8 mouse cellular contexts compared by ENCODE assay signal in the genomic region with DNA sequence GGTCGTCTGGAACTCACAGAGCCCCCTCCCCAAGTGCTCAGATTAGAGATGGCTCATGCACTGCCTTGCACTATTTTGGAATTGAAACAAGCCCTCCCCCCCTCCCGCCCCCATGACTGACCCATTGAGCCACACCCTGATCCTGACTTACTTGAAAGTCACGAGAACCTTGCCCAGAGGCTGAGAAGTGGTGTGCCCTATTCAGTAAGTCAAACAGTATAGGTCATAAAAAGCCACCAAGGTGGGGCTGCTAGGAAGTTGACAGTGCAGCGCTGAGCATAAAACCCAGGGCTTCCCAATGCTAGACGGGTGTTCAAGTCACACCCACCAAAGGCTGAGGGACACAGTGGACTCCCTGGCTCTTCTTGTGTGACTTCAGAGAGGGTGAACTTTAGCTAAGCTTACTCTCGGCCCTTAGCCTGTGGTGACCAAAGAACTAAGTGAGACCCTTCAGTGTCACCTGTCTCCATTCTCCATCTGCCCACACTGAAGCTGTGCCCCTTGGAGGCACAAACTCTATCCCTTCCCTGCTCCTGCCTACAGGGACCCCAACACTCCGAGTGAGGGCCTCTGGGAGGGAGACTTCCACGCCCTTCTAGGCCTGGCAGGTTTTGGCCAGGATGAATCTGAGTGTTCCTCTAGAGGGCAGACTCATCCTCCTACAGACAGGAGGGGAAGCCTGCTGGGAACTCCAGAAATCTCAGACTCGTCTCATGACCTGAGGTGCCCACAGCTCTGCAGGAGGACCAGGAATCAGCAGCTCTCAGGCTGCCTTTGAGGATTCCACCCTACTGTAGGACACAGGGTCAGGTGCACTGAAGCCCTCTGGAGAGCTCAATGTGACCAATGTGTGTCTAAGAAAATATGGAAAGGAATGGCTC. TPM values are rescaled to one million over a fixed set of nuclear protein-coding genes. Genes with fewer than 3 reads are reported as not detected.
DNase-seq lines count a peak whose midpoint lies in the region; ATAC-seq and TF ChIP-seq lines count a peak whose summit lies in the region.

No protein-coding gene starts in this region.

- TF ChIP-seq POLR2A in CH12.LX (IDR thresholded peaks at IDR 0.05; ENCODE audit: low read depth, low read length) = 0 out of 2 replicates have a peak, but pooled peaks have one; percentile 3
- no peak for TF ChIP-seq POLR2A in liver, adult 2 months (IDR thresholded peaks at IDR 0.05; ENCODE audit: extremely low read depth, insufficient read depth, low read length)

- peaks cover 41% of the 10 kb centered on the region for H3K36me3 ChIP-seq in forebrain, embryonic 14.5 days (ENCODE audit: control insufficient read depth, insufficient read depth, low read length)
- peaks cover 43% of the 10 kb centered on the region for H3K36me3 ChIP-seq in forebrain, embryonic 13.5 days (ENCODE audit: poor library complexity, severe bottlenecking)
- H3K36me3 ChIP-seq in CH12.LX (replicated peaks in 1 of 2; ENCODE audit: control insufficient read depth in 1 of 2, insufficient read depth in 1 of 2, low read length in 1 of 2) = peaks cover 60 to 78% of the 10 kb centered on the region in 2 experiments
- H3K36me3 ChIP-seq in hindbrain, embryonic 13.5 days = peaks cover 40% of the 10 kb centered on the region
- H3K36me3 ChIP-seq in liver, adult 2 months (ENCODE audit: control insufficient read depth, insufficient read depth, low read length) = peaks cover 3% of the 10 kb centered on the region; the same call in 1 of the 2 replicates

- no peaks in the 10 kb centered on the region for H3K27me3 ChIP-seq in forebrain, embryonic 14.5 days (replicated peaks; ENCODE audit: control insufficient read depth, insufficient read depth, low read length)
- no peaks in the 10 kb centered on the region for H3K27me3 ChIP-seq in forebrain, embryonic 13.5 days
- no peaks in the 10 kb centered on the region for H3K27me3 ChIP-seq in CH12.LX (replicated peaks)
- no peaks in the 10 kb centered on the region for H3K27me3 ChIP-seq in hindbrain, embryonic 13.5 days
- no peaks in the 10 kb centered on the region for H3K27me3 ChIP-seq in liver, adult 2 months (ENCODE audit: control insufficient read depth, insufficient read depth, low read length)

- TF ChIP-seq CTCF in CH12.LX (conservative IDR thresholded peaks at IDR 0.05 in 1 of 2, IDR thresholded peaks at IDR 0.05 in 1 of 2; ENCODE audit: low read depth in 2 of 2, low read length in 2 of 2) = peak in 1 of 2 experiments; percentile 77; a peak in 2 of 4 replicates
- peak; percentile 62 for TF ChIP-seq CTCF in liver, adult 2 months (IDR thresholded peaks at IDR 0.05; ENCODE audit: low read depth, low read length)

- dilution Hi-C loops in CH12.LX (cut with MboI; ENCODE audit: extremely low pct_ligation_motif_present, extremely low pct_unique_long_range_greater_than_20kb, low sequenced_read_pairs) = no loop called here

- no peak overlapping the region for H3K4me2 ChIP-seq in forebrain, embryonic 14.5 days (ENCODE audit: low read length)
- no peak overlapping the region for H3K4me2 ChIP-seq in forebrain, embryonic 13.5 days
- H3K4me2 ChIP-seq in CH12.LX (ENCODE audit: insufficient read depth, low read depth, poor library complexity, severe bottlenecking) = peak overlapping the region; percentile 86
- no peak overlapping the region for H3K4me2 ChIP-seq in hindbrain, embryonic 13.5 days

- peaks cover 7% of the 10 kb centered on the region for H3K4me1 ChIP-seq in forebrain, embryonic 14.5 days (ENCODE audit: control insufficient read depth, insufficient read depth, low read length)
- H3K4me1 ChIP-seq in forebrain, embryonic 13.5 days = peaks cover 10% of the 10 kb centered on the region
- peaks cover 35 to 71% of the 10 kb centered on the region in 2 experiments for H3K4me1 ChIP-seq in CH12.LX (ENCODE audit: control insufficient read depth in 1 of 2, insufficient read depth in 2 of 2)
- H3K4me1 ChIP-seq in hindbrain, embryonic 13.5 days (replicated peaks) = peaks cover 26% of the 10 kb centered on the region
- H3K4me1 ChIP-seq in liver, adult 2 months (ENCODE audit: control insufficient read depth, insufficient read depth, low read length) = peaks cover 11% of the 10 kb centered on the region; the same call in 1 of the 2 replicates

- H3K4me3 ChIP-seq in forebrain, embryonic 14.5 days (ENCODE audit: low read depth, low read length) = no peak overlapping the region
- H3K4me3 ChIP-seq in forebrain, embryonic 13.5 days = no peak overlapping the region
- no peak overlapping the region for H3K4me3 ChIP-seq in CH12.LX (replicated peaks in 1 of 3; ENCODE audit: low read depth in 2 of 3, low read length in 2 of 3, poor library complexity in 1 of 3)
- H3K4me3 ChIP-seq in hindbrain, embryonic 13.5 days = no peak overlapping the region
- no peak overlapping the region for H3K4me3 ChIP-seq in liver, adult 2 months (ENCODE audit: insufficient read depth, low read depth, low read length)

- H3K79me2 ChIP-seq in CH12.LX (replicated peaks; ENCODE audit: control insufficient read depth, extremely low read depth, insufficient read depth, poor library complexity, severe bottlenecking) = peaks cover 13% of the 10 kb centered on the region
- peaks cover 5% of the 10 kb centered on the region; the same call in 1 of the 2 replicates for H3K79me2 ChIP-seq in liver, adult 2 months (ENCODE audit: control insufficient read depth, insufficient read depth, low read length)

- in situ Hi-C loops in CH12.LX (cut with MboI; ENCODE audit: low pct_ligation_motif_present, low pct_unique_long_range_greater_than_20kb, low sequenced_read_pairs) = no loop called here

- ATAC-seq in forebrain, embryonic 14.5 days = no peak
- no peak for ATAC-seq in forebrain, embryonic 13.5 days
- peak; percentile 31; the same call in 1 of the 2 replicates for ATAC-seq in common myeloid progenitor, adult 5-6 weeks (replicated peaks; ENCODE audit: low read depth, poor library complexity, severe bottlenecking)
- no peak for ATAC-seq in hindbrain, embryonic 13.5 days (ENCODE audit: low FRiP score)

- H3K9ac ChIP-seq in forebrain, embryonic 14.5 days (ENCODE audit: low read length) = no peak overlapping the region
- no peak overlapping the region for H3K9ac ChIP-seq in forebrain, embryonic 13.5 days
- peak overlapping the region; percentile 54 for H3K9ac ChIP-seq in CH12.LX (ENCODE audit: insufficient read depth, low read depth)
- H3K9ac ChIP-seq in hindbrain, embryonic 13.5 days = peak overlapping the region; percentile 35; the same call in 1 of the 2 replicates
- no peak overlapping the region for H3K9ac ChIP-seq in liver, adult 2 months (ENCODE audit: low read depth, low read length)

- DNase-seq in forebrain, embryonic 14.5 days (ENCODE audit: low spot score) = peak; percentile 26
- DNase-seq in CH12.LX (ENCODE audit: extremely low read depth) = no peak
- DNase-seq in liver, adult 2 months (ENCODE audit: extremely low read depth, low read depth, low spot score) = peak; percentile 42
- peak; percentile 52 for DNase-seq in naive thymus-derived CD4-positive, alpha-beta T cell, adult 2 months (ENCODE audit: low read depth)
- DNase-seq in gastrocnemius, postnatal 14 days = no peak

- intact Hi-C loops in gastrocnemius, postnatal 14 days (cut with DNase I; ENCODE audit: low total_unique reads) = no loop called here

- WGBS in forebrain, embryonic 14.5 days = 52% methylated on average over 9 of the region's 9 CpGs
- WGBS in forebrain, embryonic 13.5 days = 51% methylated on average over 9 of the region's 9 CpGs
- WGBS in hindbrain, embryonic 13.5 days = 51% methylated on average over 9 of the region's 9 CpGs
- 37% methylated on average over 9 of the region's 9 CpGs for whole genome bisulfite sequencing in liver, adult 2 months

- H3K27ac ChIP-seq in forebrain, embryonic 14.5 days (ENCODE audit: low read depth, low read length) = no peak overlapping the region
- no peak overlapping the region for H3K27ac ChIP-seq in forebrain, embryonic 13.5 days
- peak overlapping the region; percentile 99 for H3K27ac ChIP-seq in CH12.LX (ENCODE audit: insufficient read depth, low read depth)
- peak overlapping the region; percentile 15 for H3K27ac ChIP-seq in hindbrain, embryonic 13.5 days
- peak overlapping the region; percentile 35 for H3K27ac ChIP-seq in liver, adult 2 months (replicated peaks; ENCODE audit: insufficient read depth, low read depth, low read length)

- peak; percentile 70 for TF ChIP-seq RAD21 in CH12.LX (IDR thresholded peaks at IDR 0.05; ENCODE audit: low read depth, low read length)

- TF ChIP-seq EP300 in CH12.LX (IDR thresholded peaks at IDR 0.05; ENCODE audit: low read length) = no peak

- no peaks in the 10 kb centered on the region for H3K9me3 ChIP-seq in forebrain, embryonic 14.5 days (replicated peaks; ENCODE audit: control insufficient read depth, low read length)
- no peaks in the 10 kb centered on the region for H3K9me3 ChIP-seq in forebrain, embryonic 13.5 days (replicated peaks)
- H3K9me3 ChIP-seq in CH12.LX (replicated peaks; ENCODE audit: low read length) = no peaks in the 10 kb centered on the region
- H3K9me3 ChIP-seq in hindbrain, embryonic 13.5 days = no peaks in the 10 kb centered on the region

RNA-seq across cellular contexts. Expression of a gene that starts 5.8 kb away (rescaled TPM):
- polyA plus RNA-seq in forebrain, embryonic 14.5 days (2014; fragmentation: Nextera tagmentation; extraction: Ambion mirVana) = 205 and 219 TPM in 2 replicates
- polyA plus RNA-seq in forebrain, embryonic 13.5 days (2015; fragmentation: Nextera tagmentation; extraction: Ambion mirVana) = 193 and 199 TPM in 2 replicates
- total RNA-seq in CH12.LX (2012; rRNA removed) = 127 and 132 TPM in 2 replicates
- 98.3 and 105 TPM in 2 replicates for total RNA-seq in CH12.LX (2014; rRNA removed)
- polyA plus RNA-seq in CH12.LX (2012; ENCODE audit: insufficient read length, low read depth) = 194 and 227 TPM in 2 replicates
- total RNA-seq in common myeloid progenitor, adult 5-6 weeks (2017) = 145 and 146 TPM in 2 replicates
- polyA plus RNA-seq in hindbrain, embryonic 13.5 days (2015; fragmentation: Nextera tagmentation; extraction: Ambion mirVana) = 150 and 154 TPM in 2 replicates
- 26.4 and 39.1 TPM in 2 replicates for total RNA-seq in liver, adult 2 months (2014; rRNA removed)
- 71.1 and 74.6 TPM in 2 replicates for polyA plus RNA-seq in liver, adult 2 months (2012; rRNA removed)
- total RNA-seq in gastrocnemius, postnatal 14 days (2021) = 10 to 100 TPM; 45.3 to 55.6 TPM

RNA-seq across cellular contexts. Expression of a gene that starts 13.2 kb away (rescaled TPM):
- polyA plus RNA-seq in forebrain, embryonic 14.5 days (2014; fragmentation: Nextera tagmentation; extraction: Ambion mirVana) = 555 and 632 TPM in 2 replicates
- polyA plus RNA-seq in forebrain, embryonic 13.5 days (2015; fragmentation: Nextera tagmentation; extraction: Ambion mirVana) = 487 and 489 TPM in 2 replicates
- total RNA-seq in CH12.LX (2012; rRNA removed) (368 and 459 TPM in 2 replicates), CH12.LX (2014; rRNA removed) (352 and 386 TPM in 2 replicates)
- 332 and 353 TPM in 2 replicates for polyA plus RNA-seq in CH12.LX (2012; ENCODE audit: insufficient read length, low read depth)
- total RNA-seq in common myeloid progenitor, adult 5-6 weeks (2017) = 451 and 481 TPM in 2 replicates
- 509 and 531 TPM in 2 replicates for polyA plus RNA-seq in hindbrain, embryonic 13.5 days (2015; fragmentation: Nextera tagmentation; extraction: Ambion mirVana)
- total RNA-seq in liver, adult 2 months (2014; rRNA removed) = 712 and 752 TPM in 2 replicates
- 535 and 559 TPM in 2 replicates for polyA plus RNA-seq in liver, adult 2 months (2012; rRNA removed)
- total RNA-seq in gastrocnemius, postnatal 14 days (2021) = 100 to 1,000 TPM; 389 TPM

RNA-seq across cellular contexts. Expression of a gene that starts 17.3 kb away (rescaled TPM):
- 1.1 and 1.5 TPM in 2 replicates for polyA plus RNA-seq in forebrain, embryonic 14.5 days (2014; fragmentation: Nextera tagmentation; extraction: Ambion mirVana)
- polyA plus RNA-seq in forebrain, embryonic 13.5 days (2015; fragmentation: Nextera tagmentation; extraction: Ambion mirVana) = 1.2 and 1.3 TPM in 2 replicates
- 23.4 and 25.9 TPM in 2 replicates for total RNA-seq in CH12.LX (2012; rRNA removed)
- 10.3 and 11.8 TPM in 2 replicates for total RNA-seq in CH12.LX (2014; rRNA removed)
- 20.2 and 21.2 TPM in 2 replicates for polyA plus RNA-seq in CH12.LX (2012; ENCODE audit: insufficient read length, low read depth)
- 85.6 and 106 TPM in 2 replicates for total RNA-seq in common myeloid progenitor, adult 5-6 weeks (2017)
- polyA plus RNA-seq in hindbrain, embryonic 13.5 days (2015; fragmentation: Nextera tagmentation; extraction: Ambion mirVana) = 2.5 and 2.8 TPM in 2 replicates
- 4.5 and 4.6 TPM in 2 replicates for total RNA-seq in liver, adult 2 months (2014; rRNA removed)
- polyA plus RNA-seq in liver, adult 2 months (2012; rRNA removed) = 7.7 and 10.9 TPM in 2 replicates
- 1 to 10 TPM; 1.7 to 1.9 TPM for total RNA-seq in gastrocnemius, postnatal 14 days (2021)

RNA-seq across cellular contexts. Expression of a gene that starts 37.5 kb away (rescaled TPM):
- polyA plus RNA-seq in forebrain, embryonic 14.5 days (2014; fragmentation: Nextera tagmentation; extraction: Ambion mirVana) = 2.1 and 3.1 TPM in 2 replicates
- polyA plus RNA-seq in forebrain, embryonic 13.5 days (2015; fragmentation: Nextera tagmentation; extraction: Ambion mirVana) = 3.1 and 3.9 TPM in 2 replicates
- total RNA-seq in CH12.LX (2012; rRNA removed) = 6.8 and 7.0 TPM in 2 replicates
- total RNA-seq in CH12.LX (2014; rRNA removed) = 2.3 TPM in 2 replicates
- 5.4 and 6.1 TPM in 2 replicates for polyA plus RNA-seq in CH12.LX (2012; ENCODE audit: insufficient read length, low read depth)
- total RNA-seq in common myeloid progenitor, adult 5-6 weeks (2017) = 10.7 and 15.5 TPM in 2 replicates
- polyA plus RNA-seq in hindbrain, embryonic 13.5 days (2015; fragmentation: Nextera tagmentation; extraction: Ambion mirVana) = 5.2 and 6.1 TPM in 2 replicates
- total RNA-seq in liver, adult 2 months (2014; rRNA removed) = 1.4 and 1.9 TPM in 2 replicates
- 3.2 and 3.4 TPM in 2 replicates for polyA plus RNA-seq in liver, adult 2 months (2012; rRNA removed)
- total RNA-seq in gastrocnemius, postnatal 14 days (2021) = 1 to 10 TPM; 4.2 TPM

RNA-seq across cellular contexts. Expression of a gene that starts 45.4 kb away (rescaled TPM):
- 33.2 and 40.0 TPM in 2 replicates for polyA plus RNA-seq in forebrain, embryonic 14.5 days (2014; fragmentation: Nextera tagmentation; extraction: Ambion mirVana)
- polyA plus RNA-seq in forebrain, embryonic 13.5 days (2015; fragmentation: Nextera tagmentation; extraction: Ambion mirVana) = 30.0 and 32.2 TPM in 2 replicates
- total RNA-seq in CH12.LX (2012; rRNA removed) (26.3 and 26.9 TPM in 2 replicates), CH12.LX (2014; rRNA removed) (46.3 and 49.0 TPM in 2 replicates)
- 52.6 and 62.7 TPM in 2 replicates for polyA plus RNA-seq in CH12.LX (2012; ENCODE audit: insufficient read length, low read depth)
- 62.2 and 72.9 TPM in 2 replicates for total RNA-seq in common myeloid progenitor, adult 5-6 weeks (2017)
- 43.7 and 53.1 TPM in 2 replicates for polyA plus RNA-seq in hindbrain, embryonic 13.5 days (2015; fragmentation: Nextera tagmentation; extraction: Ambion mirVana)
- total RNA-seq in liver, adult 2 months (2014; rRNA removed) = 5.2 and 6.4 TPM in 2 replicates
- 6.9 and 9.8 TPM in 2 replicates for polyA plus RNA-seq in liver, adult 2 months (2012; rRNA removed)
- 10 to 100 TPM; 19.2 to 24.8 TPM for total RNA-seq in gastrocnemius, postnatal 14 days (2021)

Comparison
In these comparisons a context has a peak if more than half of its experiments do, and no peak if none do; other contexts are left out.
1. DNase-seq: peak in forebrain, embryonic 14.5 days (single experiment), liver, adult 2 months (single experiment) and naive thymus-derived CD4-positive, alpha-beta T cell, adult 2 months (single experiment); none in CH12.LX (single experiment) and gastrocnemius, postnatal 14 days (single experiment).
2. H3K27ac ChIP-seq: peak in CH12.LX (single experiment), hindbrain, embryonic 13.5 days (single experiment) and liver, adult 2 months (single experiment); none in forebrain, embryonic 14.5 days (single experiment) and forebrain, embryonic 13.5 days (single experiment).
3. H3K9ac ChIP-seq: peak in CH12.LX (single experiment) and hindbrain, embryonic 13.5 days (single experiment); none in forebrain, embryonic 14.5 days (single experiment), forebrain, embryonic 13.5 days (single experiment) and liver, adult 2 months (single experiment).